Mouse (Mus musculus) liver, embryonic 16.5 days (tissue): ENCODE measurements around the gene Muc5ac. TPM values are rescaled to one million over a fixed set of nuclear protein-coding genes. Genes with fewer than 3 reads are reported as not detected.
"Not testable (repeated sequence)": the region's sequence is repeated elsewhere in the genome, so short reads cannot be mapped to it uniquely, and the experiment has no call there.

Source experiments
- ATAC-seq: fragments of 200-750 bp; cut with Nextera tagmentation; 2 replicates; pipeline ENCODE4 v1.8.0; 2017; ENCODE audit warnings: low read depth, mild to moderate bottlenecking, moderate number of reproducible peaks, moderate library complexity
- H3K27ac ChIP-seq: fragments of 300-500 bp; sonication (generic); 2 replicates; pipeline ENCODE4 v1.5.1; 2014; ENCODE audit warnings: mild to moderate bottlenecking, low read length
- H3K27me3 ChIP-seq: fragments of 300-500 bp; sonication (generic); 2 replicates; pipeline ENCODE4 v1.6.1; 2014; ENCODE audit warnings: low read depth, low read length, mixed read lengths; ENCODE audit not compliant: control insufficient read depth, insufficient read depth
- H3K36me3 ChIP-seq: fragments of 300-500 bp; sonication (generic); 2 replicates; pipeline ENCODE4 v1.6.1; 2014; ENCODE audit warnings: mild to moderate bottlenecking; ENCODE audit not compliant: control insufficient read depth, insufficient read depth
- H3K4me1 ChIP-seq: fragments of 300-500 bp; sonication (generic); 2 replicates; pipeline ENCODE4 v1.6.1; 2014; ENCODE audit warnings: low read depth, low read length, mixed read lengths; ENCODE audit not compliant: control insufficient read depth
- H3K4me2 ChIP-seq: fragments of 300-500 bp; sonication (generic); 2 replicates; pipeline ENCODE4 v1.6.1; 2014; ENCODE audit warnings: low read depth, low read length, mixed read lengths
- H3K4me3 ChIP-seq: fragments of 300-500 bp; sonication (generic); 2 replicates; pipeline ENCODE4 v1.5.1; 2014; ENCODE audit warnings: low read depth, mild to moderate bottlenecking, low read length
- H3K9ac ChIP-seq: fragments of 300-500 bp; sonication (generic); 2 replicates; pipeline ENCODE4 v1.6.1; 2014; ENCODE audit warnings: low read depth, low read length
- H3K9me3 ChIP-seq: fragments of 300-500 bp; sonication (generic); replicated peaks from 2 replicates; pipeline ENCODE4 v1.6.1; 2016; ENCODE audit warnings: low read length; ENCODE audit not compliant: control insufficient read depth
- WGBS: fragments of 180-500 bp; shearing (Covaris S2); extraction: QIAGEN DNeasy Blood & Tissue Kit; methylation state at CpG from one replicate; pipeline ENCODE4 v1.1.7; 2014; ENCODE audit not compliant: insufficient replicate concordance; 5-methylcytosine and 5-hydroxymethylcytosine counted together
- polyA plus RNA-seq: library from polyadenylated mRNA; unstranded; fragments of >200 nt; fragmentation: Nextera tagmentation; extraction: Ambion mirVana; gene quantifications from 2 replicates; pipeline ENCODE4 v1.2.1, GENCODE M21; 2015

The Muc5ac gene
- polyA plus RNA-seq, 1 experiment from 2014 or later = not detected

DNA sequence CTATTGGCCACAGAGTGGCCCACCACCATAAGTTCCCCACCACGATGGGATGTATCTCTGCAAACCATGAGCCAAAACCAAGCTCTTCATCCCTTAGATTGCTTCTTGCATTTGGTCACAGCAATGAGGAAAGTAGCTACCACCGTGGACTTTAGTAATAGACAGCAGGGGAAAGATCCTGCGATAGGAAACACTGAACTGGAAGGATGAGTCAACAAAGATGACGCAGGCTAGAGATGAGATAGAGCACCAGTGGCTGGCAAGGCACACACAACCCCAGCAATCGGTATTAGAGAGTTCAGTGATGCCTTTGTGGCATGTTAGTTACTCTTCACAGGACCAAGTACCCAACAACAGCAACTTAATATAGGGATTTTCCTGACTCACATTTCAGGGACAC is 12.6 kb upstream of the Muc5ac start:
- H3K27ac ChIP-seq = no peak overlapping the region
- H3K36me3 ChIP-seq = no peaks in the 10 kb centered on the region
- H3K9ac ChIP-seq = no peak overlapping the region
- H3K4me3 ChIP-seq = no peak overlapping the region
- no peak for ATAC-seq
- 64% methylated on average over 5 of the region's 5 CpGs for WGBS
- peaks cover 2% of the 10 kb centered on the region; the same call in 1 of the 2 replicates for H3K9me3 ChIP-seq
- H3K27me3 ChIP-seq = peaks cover 14% of the 10 kb centered on the region
- no peak overlapping the region for H3K4me2 ChIP-seq
- H3K4me1 ChIP-seq = peaks cover 41% of the 10 kb centered on the region

DNA sequence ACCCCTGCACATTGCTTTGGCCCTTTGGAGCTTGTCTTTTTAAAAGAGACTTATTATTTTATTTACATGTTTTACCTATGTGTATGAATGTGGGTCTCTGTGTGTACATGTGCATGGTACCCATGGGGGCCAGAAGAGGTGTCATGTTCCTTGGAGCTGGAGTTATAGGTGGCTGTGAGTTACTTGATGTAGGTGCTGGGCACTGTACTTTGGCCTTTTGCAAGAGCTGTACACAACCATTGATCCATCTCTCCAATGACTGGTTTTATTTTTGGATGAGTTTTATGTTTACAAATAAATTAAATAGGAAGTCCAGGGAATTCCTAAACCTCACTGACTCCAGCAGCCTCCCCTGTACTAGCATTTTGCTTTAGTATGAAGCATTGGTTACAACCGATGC is 5.5 kb downstream of the Muc5ac start:
- no peak overlapping the region for H3K9ac ChIP-seq
- peaks cover 6% of the 10 kb centered on the region for H3K9me3 ChIP-seq
- no peaks in the 10 kb centered on the region for H3K36me3 ChIP-seq
- no peak overlapping the region for H3K4me3 ChIP-seq
- no peaks in the 10 kb centered on the region for H3K4me1 ChIP-seq
- H3K27ac ChIP-seq = no peak overlapping the region
- H3K27me3 ChIP-seq = 0 out of 2 replicates have a peak, but pooled peaks cover 3% of the 10 kb centered on the region
- WGBS = 82% methylated on average over 1 of the region's 1 CpGs
- H3K4me2 ChIP-seq = no peak overlapping the region
- no peak for ATAC-seq

DNA sequence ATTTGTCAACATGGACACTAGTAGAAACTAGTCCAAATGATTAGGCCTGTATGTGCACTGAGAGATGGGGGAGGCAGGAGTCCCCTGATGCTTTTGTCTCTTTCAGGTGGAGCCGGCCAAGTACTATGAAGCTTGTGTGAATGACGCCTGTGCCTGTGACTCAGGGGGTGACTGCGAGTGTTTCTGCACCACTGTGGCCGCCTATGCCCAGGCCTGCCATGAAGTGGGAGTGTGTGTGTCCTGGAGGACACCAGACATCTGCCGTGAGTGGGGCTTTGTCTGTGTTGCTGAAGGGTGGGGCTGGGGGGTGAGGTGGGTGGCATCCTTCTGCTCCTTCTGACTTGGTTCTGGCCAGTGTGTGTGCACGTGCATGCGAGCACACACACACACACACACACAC is 14.4 kb downstream of the Muc5ac start:
- no peak overlapping the region for H3K27ac ChIP-seq
- no peak overlapping the region for H3K4me2 ChIP-seq
- H3K36me3 ChIP-seq = no peaks in the 10 kb centered on the region
- no peak overlapping the region for H3K9ac ChIP-seq
- H3K9me3 ChIP-seq = no peaks in the 10 kb centered on the region
- H3K27me3 ChIP-seq = no peaks in the 10 kb centered on the region
- ATAC-seq = no peak
- H3K4me3 ChIP-seq = no peak overlapping the region
- 64% methylated on average over 7 of the region's 7 CpGs for WGBS
- no peaks in the 10 kb centered on the region for H3K4me1 ChIP-seq

DNA sequence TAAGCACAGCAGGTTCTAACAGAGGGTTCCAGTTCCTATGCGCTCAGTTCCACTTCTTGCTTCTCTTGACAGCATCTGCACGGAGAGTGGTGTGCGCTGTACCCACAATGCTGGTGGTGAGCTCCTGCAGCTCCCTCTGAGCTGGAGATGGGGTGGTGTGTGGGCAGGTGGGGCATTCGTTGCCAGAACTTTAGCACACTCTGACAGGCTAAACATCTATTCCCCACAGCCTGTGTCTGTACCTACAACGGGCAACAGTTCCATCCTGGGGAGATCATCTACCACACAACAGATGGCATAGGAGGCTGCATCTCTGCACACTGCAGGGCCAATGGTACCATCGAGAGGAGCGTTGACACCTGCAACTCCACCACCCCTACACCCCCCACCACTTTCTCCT is 16.6 kb downstream of the Muc5ac start:
- no peaks in the 10 kb centered on the region for H3K4me1 ChIP-seq
- no peak overlapping the region for H3K27ac ChIP-seq
- H3K27me3 ChIP-seq = no peaks in the 10 kb centered on the region
- H3K36me3 ChIP-seq = no peaks in the 10 kb centered on the region
- H3K9me3 ChIP-seq = no peaks in the 10 kb centered on the region
- H3K4me2 ChIP-seq = no peak overlapping the region
- ATAC-seq = no peak
- 65% methylated on average over 7 of the region's 7 CpGs for WGBS
- H3K4me3 ChIP-seq = no peak overlapping the region
- H3K9ac ChIP-seq = no peak overlapping the region

DNA sequence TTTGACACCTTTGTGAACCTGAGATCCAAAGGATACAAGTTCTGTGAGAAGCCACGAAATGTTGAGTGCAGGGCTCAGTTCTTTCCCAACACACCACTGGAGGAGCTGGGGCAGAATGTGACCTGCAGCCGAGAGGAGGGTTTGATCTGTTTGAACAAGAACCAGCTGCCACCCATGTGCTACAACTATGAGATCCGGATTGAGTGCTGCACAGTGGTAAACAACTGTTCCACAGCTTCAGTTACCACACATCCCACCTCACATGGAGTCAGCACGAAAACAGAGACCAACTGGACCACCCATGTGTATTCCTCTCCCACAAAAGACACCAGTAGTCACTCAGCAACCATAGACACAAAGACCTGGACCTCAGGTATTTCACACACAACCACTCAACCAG is 19.1 kb downstream of the Muc5ac start:
- H3K36me3 ChIP-seq, H3K27me3 ChIP-seq, H3K4me2 ChIP-seq, H3K9ac ChIP-seq, H3K4me1 ChIP-seq, H3K9me3 ChIP-seq, H3K4me3 ChIP-seq, ATAC-seq, H3K27ac ChIP-seq: not testable (repeated sequence)
- no CpG with 5 or more reads among the region's 4 CpGs for WGBS

DNA sequence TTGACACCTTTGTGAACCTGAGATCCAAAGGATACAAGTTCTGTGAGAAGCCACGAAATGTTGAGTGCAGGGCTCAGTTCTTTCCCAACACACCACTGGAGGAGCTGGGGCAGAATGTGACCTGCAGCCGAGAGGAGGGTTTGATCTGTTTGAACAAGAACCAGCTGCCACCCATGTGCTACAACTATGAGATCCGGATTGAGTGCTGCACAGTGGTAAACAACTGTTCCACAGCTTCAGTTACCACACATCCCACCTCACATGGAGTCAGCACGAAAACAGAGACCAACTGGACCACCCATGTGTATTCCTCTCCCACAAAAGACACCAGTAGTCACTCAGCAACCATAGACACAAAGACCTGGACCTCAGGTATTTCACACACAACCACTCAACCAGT is 21.2 kb downstream of the Muc5ac start:
- H3K27ac ChIP-seq, ATAC-seq: not testable (repeated sequence)
- WGBS = no CpG with 5 or more reads among the region's 4 CpGs

DNA sequence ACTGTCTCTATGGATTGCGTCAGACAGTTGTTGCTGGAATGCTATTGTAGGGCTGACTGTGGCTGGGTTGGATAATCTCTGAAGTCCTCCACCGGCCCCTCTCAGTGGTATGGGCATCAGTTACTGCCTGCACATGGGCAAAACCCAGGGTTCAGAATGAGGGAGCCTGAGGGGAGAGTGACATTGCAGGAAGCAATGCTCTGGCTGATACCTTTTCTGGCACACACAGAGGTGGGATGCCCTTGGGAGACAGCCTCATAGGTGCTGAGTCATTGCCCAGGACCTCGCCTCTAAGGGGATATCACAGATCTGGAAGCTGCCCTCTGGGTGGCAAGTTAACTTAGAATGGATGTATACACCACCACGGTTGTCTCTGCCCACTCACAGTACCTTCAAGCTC is 24.5 kb downstream of the Muc5ac start:
- 55% methylated on average over 4 of the region's 4 CpGs for WGBS
- H3K27ac ChIP-seq = no peak overlapping the region
- no peaks in the 10 kb centered on the region for H3K36me3 ChIP-seq
- ATAC-seq = no peak
- no peak overlapping the region for H3K4me3 ChIP-seq
- no peak overlapping the region for H3K4me2 ChIP-seq
- H3K9me3 ChIP-seq = no peaks in the 10 kb centered on the region
- H3K27me3 ChIP-seq = no peaks in the 10 kb centered on the region
- no peak overlapping the region for H3K9ac ChIP-seq
- H3K4me1 ChIP-seq = no peaks in the 10 kb centered on the region

More for the DNA sequence above, 21.2 kb downstream of the Muc5ac start:
- H3K4me1 ChIP-seq, H3K9me3 ChIP-seq, H3K36me3 ChIP-seq, H3K9ac ChIP-seq, H3K4me3 ChIP-seq, H3K4me2 ChIP-seq, H3K27me3 ChIP-seq: not testable (repeated sequence)

DNA sequence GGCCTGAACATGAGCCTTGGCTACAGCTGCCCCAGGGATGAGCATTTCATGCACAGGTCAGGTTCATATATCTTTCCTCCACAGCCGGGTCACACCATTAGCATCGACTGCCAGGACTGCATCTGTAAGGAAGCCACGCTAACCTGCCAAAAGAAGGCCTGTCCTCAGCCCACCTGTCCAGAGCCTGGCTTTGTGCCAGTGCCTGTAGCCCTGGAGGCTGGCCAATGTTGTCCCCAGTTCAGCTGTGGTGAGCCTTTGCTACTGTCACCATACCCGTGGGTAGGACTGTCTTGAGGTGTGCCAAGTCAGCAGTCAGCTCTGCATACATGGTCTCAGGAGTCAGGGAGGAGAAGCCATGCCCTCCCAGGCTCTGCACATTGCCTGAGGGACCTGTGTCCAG is 26.6 kb downstream of the Muc5ac start:
- Histone ChIP-seq H3K4me3 (no peak overlapping the region), H3K4me2 (no peak overlapping the region), H3K9ac (no peak overlapping the region), H3K27ac (no peak overlapping the region), H3K27me3 (no peaks in the 10 kb centered on the region), H3K36me3 (no peaks in the 10 kb centered on the region), H3K9me3 (no peaks in the 10 kb centered on the region), H3K4me1 (no peaks in the 10 kb centered on the region)
- WGBS = 64% methylated on average over 4 of the region's 4 CpGs
- ATAC-seq = no peak

DNA sequence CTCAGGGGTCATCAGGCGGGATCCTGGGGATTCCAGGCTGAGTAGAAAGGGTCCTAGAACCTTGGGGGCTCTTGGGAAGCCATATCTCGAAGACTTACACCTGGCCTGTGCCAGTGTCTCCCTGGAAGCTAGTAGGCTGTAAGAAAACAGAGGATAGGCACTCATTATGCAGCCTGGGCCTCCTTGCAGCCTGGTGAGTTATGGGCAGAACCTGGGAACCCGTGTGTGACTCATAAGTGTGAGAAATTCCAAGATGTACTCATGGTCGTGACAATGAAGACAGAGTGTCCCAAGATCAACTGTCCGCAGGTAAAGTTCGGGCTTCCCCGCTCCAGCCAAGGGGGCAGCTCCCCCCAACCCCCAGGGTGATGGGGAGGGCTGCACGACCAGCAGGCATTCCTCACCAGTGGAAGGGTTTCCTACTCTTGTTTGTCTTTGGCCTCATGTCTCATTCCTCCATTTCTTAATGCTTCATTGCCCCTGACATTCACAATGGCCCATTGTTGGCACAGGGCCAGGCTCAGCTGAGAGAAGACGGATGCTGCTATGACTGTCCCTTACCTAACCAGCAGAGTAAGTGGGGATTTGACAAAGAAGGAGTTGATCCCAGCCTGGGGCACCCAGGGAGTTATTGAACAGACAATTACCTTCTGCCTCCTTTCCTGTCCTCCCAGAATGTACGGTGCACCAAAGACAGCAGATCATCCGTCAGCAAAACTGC is 28.7 kb downstream of the Muc5ac start:
- Histone ChIP-seq H3K4me2 (no peak overlapping the region), H3K36me3 (no peaks in the 10 kb centered on the region), H3K27ac (no peak overlapping the region), H3K4me1 (no peaks in the 10 kb centered on the region), H3K4me3 (no peak overlapping the region), H3K9ac (no peak overlapping the region), H3K9me3 (no peaks in the 10 kb centered on the region), H3K27me3 (no peaks in the 10 kb centered on the region)
- no peak for ATAC-seq
- WGBS = 61% methylated on average over 11 of the region's 11 CpGs
